Mouse (Mus musculus): ENCODE data around the gene Olfr624. TPM values are rescaled to one million over a fixed set of nuclear protein-coding genes. Genes with fewer than 3 reads are reported as not detected.
"Not testable (repeated sequence)": the region's sequence is repeated elsewhere in the genome, so short reads cannot be mapped to it uniquely, and the experiment has no call there.

The Olfr624 gene
- 0.03 TPM in 1 of 2 replicates, not detected in the other for polyA plus RNA-seq (2012; rRNA removed)

- Histone ChIP-seq H3K27me3 (ENCODE audit: control insufficient read depth, insufficient read depth, low read length) (no peaks in the 10 kb centered on the region), H3K4me3 (ENCODE audit: control insufficient read depth, insufficient read depth, low read length) (no peak within 1 kb of the TSS), H3K4me1 (replicated peaks; ENCODE audit: control insufficient read depth, insufficient read depth, low read length) (no peaks in the 10 kb centered on the region), H3K27ac (ENCODE audit: control insufficient read depth, insufficient read depth, low read length) (no peak within 1 kb of the TSS), H3K36me3 (ENCODE audit: control insufficient read depth, insufficient read depth, low read length) (no peaks in the 10 kb centered on the region)
- WGBS: 92% methylated on average over 2 of the region's 2 CpGs
- no peak for DNase-seq
- TF ChIP-seq POLR2A (IDR thresholded peaks at IDR 0.05; ENCODE audit: control insufficient read depth, extremely low read depth, insufficient read depth, low read length, poor library complexity) (no peak), CTCF (IDR thresholded peaks at IDR 0.05; ENCODE audit: borderline replicate concordance, control insufficient read depth, extremely low read depth, insufficient read depth, low read length, poor library complexity) (no peak)
Measured at GRCm38 (mm10) chr7:103671091-103671490, at the start of gene Olfr624. Gene Olfr624, minus strand, starts transcription at chr7:103671191.

- H3K4me1 ChIP-seq (replicated peaks; ENCODE audit: control insufficient read depth, insufficient read depth, low read length); H3K4me3 ChIP-seq (ENCODE audit: control insufficient read depth, insufficient read depth, low read length); DNase-seq; H3K36me3 ChIP-seq (ENCODE audit: control insufficient read depth, insufficient read depth, low read length); H3K27ac ChIP-seq (ENCODE audit: control insufficient read depth, insufficient read depth, low read length); H3K27me3 ChIP-seq (ENCODE audit: control insufficient read depth, insufficient read depth, low read length): not testable (repeated sequence)
- WGBS: 97% methylated on average over 1 of the region's 1 CpGs
Measured at GRCm38 (mm10) chr7:103716398-103716797, 45.4 kb upstream of the Olfr624 start.

- Histone ChIP-seq H3K4me3 (ENCODE audit: control insufficient read depth, insufficient read depth, low read length) (no peak within 1 kb of the TSS), H3K27ac (ENCODE audit: control insufficient read depth, insufficient read depth, low read length) (no peak within 1 kb of the TSS), H3K36me3 (ENCODE audit: control insufficient read depth, insufficient read depth, low read length) (no peaks in the 10 kb centered on the region), H3K4me1 (replicated peaks; ENCODE audit: control insufficient read depth, insufficient read depth, low read length) (no peaks in the 10 kb centered on the region), H3K27me3 (ENCODE audit: control insufficient read depth, insufficient read depth, low read length) (no peaks in the 10 kb centered on the region)
- TF ChIP-seq CTCF (IDR thresholded peaks at IDR 0.05; ENCODE audit: borderline replicate concordance, control insufficient read depth, extremely low read depth, insufficient read depth, low read length, poor library complexity) (no peak), POLR2A (IDR thresholded peaks at IDR 0.05; ENCODE audit: control insufficient read depth, extremely low read depth, insufficient read depth, low read length, poor library complexity) (no peak)
- no peak for DNase-seq
Measured at GRCm38 (mm10) chr7:103714371-103714770, 43.4 kb upstream of the Olfr624 start, which contains the start of gene Olfr243. Gene Olfr243, plus strand, starts transcription at chr7:103714671.

GRCm38 (mm10) chr7:103712024-103712423 is 41.0 kb upstream of the Olfr624 start:
- no peak for TF ChIP-seq CTCF (IDR thresholded peaks at IDR 0.05; ENCODE audit: borderline replicate concordance, control insufficient read depth, extremely low read depth, insufficient read depth, low read length, poor library complexity)
- no peak for TF ChIP-seq POLR2A (IDR thresholded peaks at IDR 0.05; ENCODE audit: control insufficient read depth, extremely low read depth, insufficient read depth, low read length, poor library complexity)

GRCm38 (mm10) chr7:103699469-103699868 is 28.5 kb upstream of the Olfr624 start:
- Histone ChIP-seq H3K27me3 (ENCODE audit: control insufficient read depth, insufficient read depth, low read length) (no peaks in the 10 kb centered on the region), H3K4me3 (ENCODE audit: control insufficient read depth, insufficient read depth, low read length) (no peak overlapping the region), H3K4me1 (replicated peaks; ENCODE audit: control insufficient read depth, insufficient read depth, low read length) (no peaks in the 10 kb centered on the region), H3K27ac (ENCODE audit: control insufficient read depth, insufficient read depth, low read length) (no peak overlapping the region), H3K36me3 (ENCODE audit: control insufficient read depth, insufficient read depth, low read length) (no peaks in the 10 kb centered on the region)
- WGBS: 96% methylated on average over 4 of the region's 4 CpGs
- TF ChIP-seq POLR2A (IDR thresholded peaks at IDR 0.05; ENCODE audit: control insufficient read depth, extremely low read depth, insufficient read depth, low read length, poor library complexity) (no peak), CTCF (IDR thresholded peaks at IDR 0.05; ENCODE audit: borderline replicate concordance, control insufficient read depth, extremely low read depth, insufficient read depth, low read length, poor library complexity) (no peak)
- DNase-seq: no peak

More at GRCm38 (mm10) chr7:103712024-103712423, 41.0 kb upstream of the Olfr624 start:
- Histone ChIP-seq H3K27ac (ENCODE audit: control insufficient read depth, insufficient read depth, low read length) (no peak overlapping the region), H3K27me3 (ENCODE audit: control insufficient read depth, insufficient read depth, low read length) (no peaks in the 10 kb centered on the region), H3K4me3 (ENCODE audit: control insufficient read depth, insufficient read depth, low read length) (no peak overlapping the region), H3K4me1 (replicated peaks; ENCODE audit: control insufficient read depth, insufficient read depth, low read length) (no peaks in the 10 kb centered on the region), H3K36me3 (ENCODE audit: control insufficient read depth, insufficient read depth, low read length) (no peaks in the 10 kb centered on the region)
- no peak for DNase-seq
- 45% methylated on average over 2 of the region's 2 CpGs for WGBS

GRCm38 (mm10) chr7:103682420-103682819 is 11.4 kb upstream of the Olfr624 start, which contains the start of gene Olfr625-ps1:
Gene Olfr625-ps1, plus strand, starts transcription at chr7:103682720.
- Histone ChIP-seq H3K4me1 (replicated peaks; ENCODE audit: control insufficient read depth, insufficient read depth, low read length) (no peaks in the 10 kb centered on the region), H3K4me3 (ENCODE audit: control insufficient read depth, insufficient read depth, low read length) (no peak within 1 kb of the TSS), H3K27me3 (ENCODE audit: control insufficient read depth, insufficient read depth, low read length) (no peaks in the 10 kb centered on the region), H3K27ac (ENCODE audit: control insufficient read depth, insufficient read depth, low read length) (no peak within 1 kb of the TSS), H3K36me3 (ENCODE audit: control insufficient read depth, insufficient read depth, low read length) (no peaks in the 10 kb centered on the region)
- TF ChIP-seq POLR2A (IDR thresholded peaks at IDR 0.05; ENCODE audit: control insufficient read depth, extremely low read depth, insufficient read depth, low read length, poor library complexity) (no peak), CTCF (IDR thresholded peaks at IDR 0.05; ENCODE audit: borderline replicate concordance, control insufficient read depth, extremely low read depth, insufficient read depth, low read length, poor library complexity) (no peak)
- no peak for DNase-seq

GRCm38 (mm10) chr7:103663598-103663997 is 7.4 kb downstream of the Olfr624 start, which contains the start of gene Olfr623:
Gene Olfr623, minus strand, starts transcription at chr7:103663698.
- H3K27me3 ChIP-seq (ENCODE audit: control insufficient read depth, insufficient read depth, low read length): no peaks in the 10 kb centered on the region
- no peak within 1 kb of the TSS for H3K4me3 ChIP-seq (ENCODE audit: control insufficient read depth, insufficient read depth, low read length)
- TF ChIP-seq POLR2A (IDR thresholded peaks at IDR 0.05; ENCODE audit: control insufficient read depth, extremely low read depth, insufficient read depth, low read length, poor library complexity): no peak
- no peak for TF ChIP-seq CTCF (IDR thresholded peaks at IDR 0.05; ENCODE audit: borderline replicate concordance, control insufficient read depth, extremely low read depth, insufficient read depth, low read length, poor library complexity)
- no peaks in the 10 kb centered on the region for H3K4me1 ChIP-seq (replicated peaks; ENCODE audit: control insufficient read depth, insufficient read depth, low read length)
- no peaks in the 10 kb centered on the region for H3K36me3 ChIP-seq (ENCODE audit: control insufficient read depth, insufficient read depth, low read length)
- DNase-seq: no peak
- H3K27ac ChIP-seq (ENCODE audit: control insufficient read depth, insufficient read depth, low read length): no peak within 1 kb of the TSS

Measured in thymus, adult 2 months (tissue).